Mouse (Mus musculus) kidney, postnatal 36 days (tissue): Measurements from ENCODE around the gene Dapk1.

Source experiments
- DNase-seq, 2 experiments: peaks; one replicate each; pipeline ENCODE4 v3.0.0; 2021 to 2022; ENCODE audit warnings: mixed read lengths in 2 of 2

The Dapk1 gene

GRCm38 (mm10) chr13:60696323-60696722 is 94.6 kb downstream of the Dapk1 start:
- no peak for DNase-seq

DNA sequence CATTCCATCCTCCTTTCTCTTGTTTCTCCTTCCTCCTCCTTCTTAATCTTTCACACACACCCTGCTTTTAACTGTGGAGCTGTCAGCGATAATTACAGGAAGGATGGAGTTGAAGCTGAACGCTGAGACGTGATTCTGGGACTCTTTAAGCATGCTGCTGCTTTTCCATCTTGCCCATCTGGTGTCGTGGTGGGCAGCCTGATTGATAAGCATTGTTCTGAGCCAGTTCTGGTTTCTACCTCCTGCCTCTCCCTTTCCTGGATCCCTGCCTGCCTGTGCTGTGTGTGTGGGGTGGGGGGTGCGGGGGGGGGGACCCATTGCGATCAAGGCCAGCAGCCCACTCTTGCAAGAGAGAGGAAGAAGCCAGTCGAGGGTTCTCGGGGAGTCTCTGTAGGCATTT is 95.0 kb downstream of the Dapk1 start:
- DNase-seq: no peak

GRCm38 (mm10) chr13:60698021-60698420 is 96.3 kb downstream of the Dapk1 start:
- DNase-seq: no peak

DNA sequence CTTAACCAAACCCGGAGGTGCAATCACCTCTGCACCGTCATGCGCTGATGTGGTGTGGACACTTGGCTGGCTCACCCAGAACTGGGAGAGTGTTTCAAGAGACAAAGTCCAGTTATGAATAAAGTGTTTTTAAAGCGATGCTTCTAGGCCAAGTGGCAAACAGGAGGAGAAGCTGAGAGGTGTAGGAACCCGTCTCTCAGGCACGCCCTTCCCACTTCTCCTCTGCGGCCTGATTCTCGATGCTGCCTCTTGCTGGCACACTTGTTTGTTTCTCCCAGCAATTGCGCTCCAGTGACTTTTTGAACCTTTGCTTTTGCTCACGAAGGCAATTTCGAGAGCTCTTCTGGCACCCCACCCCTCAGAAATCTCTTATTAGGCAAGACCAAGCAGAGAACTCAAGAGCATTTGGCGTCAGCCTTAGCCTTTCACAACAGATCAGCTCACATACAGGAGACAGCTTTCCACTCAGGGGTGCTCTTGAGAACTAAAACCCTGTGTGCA is 100.0 kb downstream of the Dapk1 start:
- peak; percentile 73 to 80 for DNase-seq

DNA sequence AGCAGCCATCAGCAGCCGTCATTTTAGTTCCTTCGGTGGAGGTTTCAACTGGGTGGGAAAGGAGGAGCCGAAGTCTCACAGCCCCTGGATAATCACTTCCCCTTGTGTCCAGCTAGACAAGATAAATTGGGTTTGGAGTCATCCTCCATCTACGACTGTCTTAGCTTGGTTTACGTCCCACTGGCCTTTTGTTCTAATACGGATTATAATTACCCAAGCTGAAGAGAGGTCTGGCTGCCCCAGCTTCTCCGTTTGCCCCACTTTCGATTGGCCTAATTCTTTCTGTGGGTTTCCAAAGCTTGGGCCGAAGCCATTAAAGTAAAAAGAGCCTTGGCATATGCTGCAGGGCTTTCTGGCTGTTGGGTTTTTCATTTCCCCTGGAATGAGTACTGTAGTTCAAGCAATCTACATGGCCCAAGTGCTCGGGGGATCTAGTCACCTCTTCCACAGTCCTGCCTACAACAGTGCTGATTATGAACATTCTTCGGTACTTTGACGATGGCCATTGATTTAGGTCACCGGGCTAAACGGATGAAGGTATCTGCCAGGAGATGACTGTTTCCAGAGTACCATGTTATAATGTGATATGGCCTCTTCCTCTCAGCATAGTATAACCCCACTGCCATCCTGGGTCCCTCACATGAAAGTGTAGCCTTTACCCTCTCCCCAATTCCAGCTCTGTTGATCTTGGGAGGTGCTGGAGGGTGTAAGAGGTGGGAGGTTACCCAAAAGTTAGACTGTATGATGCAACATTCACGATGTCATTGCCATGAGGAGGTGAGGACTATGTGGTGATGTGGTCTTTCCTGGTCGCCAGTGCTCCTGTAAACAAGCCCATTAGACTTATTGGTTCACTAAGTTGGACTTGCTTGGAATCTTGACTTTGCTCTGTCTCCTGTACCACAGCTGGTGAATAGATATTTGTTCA is 106.1 kb downstream of the Dapk1 start:
- DNase-seq: peak in 1 of 2 experiments; percentile 44

DNA sequence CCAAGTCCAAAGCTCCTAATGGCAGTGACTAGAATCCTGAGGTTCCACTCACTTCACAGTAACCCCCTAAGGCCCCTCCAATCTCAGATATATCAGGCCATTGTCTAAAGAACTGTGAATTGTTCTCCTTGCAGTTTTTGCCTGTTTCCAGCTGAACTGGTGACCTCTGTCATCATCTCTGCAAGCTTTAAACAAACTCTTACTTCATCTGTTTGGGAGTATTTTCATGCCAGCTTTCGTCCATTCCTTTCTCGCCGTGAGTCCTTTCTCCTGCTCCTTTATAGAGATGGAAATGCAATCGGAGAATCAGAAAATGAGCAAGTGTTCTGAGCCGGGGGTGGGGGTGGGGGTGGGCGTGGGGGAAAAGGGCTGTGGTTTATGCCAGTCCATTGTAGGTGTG is 107.4 kb downstream of the Dapk1 start:
- no peak for DNase-seq

- no peak for DNase-seq
Observed at GRCm38 (mm10) chr13:60710963-60711362, 109.2 kb downstream of the Dapk1 start.

DNA sequence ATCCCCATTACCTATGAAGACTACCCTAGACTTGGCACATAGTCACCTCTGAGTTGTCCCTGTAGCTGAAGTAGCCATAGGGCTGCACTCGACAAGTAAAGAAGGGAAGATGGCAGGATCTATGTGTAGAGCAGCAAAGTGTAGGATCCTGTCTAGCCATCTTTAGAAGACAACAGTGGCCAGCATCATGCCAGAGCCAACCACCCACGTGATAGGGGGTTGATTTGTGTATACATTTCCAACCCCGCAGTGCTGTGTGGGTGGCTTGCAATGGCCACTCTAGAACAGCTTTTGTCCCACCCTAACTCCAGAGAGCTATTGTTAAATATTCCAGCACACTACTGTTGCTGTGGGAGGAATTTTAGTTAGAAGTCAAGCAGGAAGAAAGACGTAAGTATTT is 111.8 kb downstream of the Dapk1 start:
- DNase-seq: no peak

DNA sequence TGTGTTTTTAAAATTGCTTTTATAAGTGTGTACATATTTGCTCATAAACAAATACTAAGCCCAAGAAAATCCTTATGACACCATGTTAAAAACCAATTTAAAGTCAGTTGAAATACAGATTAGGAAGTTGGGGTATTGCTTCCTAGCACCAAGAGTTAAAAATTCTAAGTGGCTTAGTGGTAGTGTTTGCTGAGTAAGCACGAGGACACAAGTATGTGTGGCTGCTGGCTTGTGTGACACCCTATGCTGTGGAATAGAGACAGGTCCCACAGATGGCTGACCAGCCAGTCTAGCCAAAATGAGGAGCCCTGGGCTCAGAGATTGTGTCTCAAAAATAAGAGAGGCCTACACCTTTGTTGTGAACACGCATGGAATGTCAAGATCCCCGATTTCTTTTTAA is 114.4 kb downstream of the Dapk1 start:
- DNase-seq: no peak

- DNase-seq: no peak
Observed at GRCm38 (mm10) chr13:60717421-60717820, 115.7 kb downstream of the Dapk1 start.

DNA sequence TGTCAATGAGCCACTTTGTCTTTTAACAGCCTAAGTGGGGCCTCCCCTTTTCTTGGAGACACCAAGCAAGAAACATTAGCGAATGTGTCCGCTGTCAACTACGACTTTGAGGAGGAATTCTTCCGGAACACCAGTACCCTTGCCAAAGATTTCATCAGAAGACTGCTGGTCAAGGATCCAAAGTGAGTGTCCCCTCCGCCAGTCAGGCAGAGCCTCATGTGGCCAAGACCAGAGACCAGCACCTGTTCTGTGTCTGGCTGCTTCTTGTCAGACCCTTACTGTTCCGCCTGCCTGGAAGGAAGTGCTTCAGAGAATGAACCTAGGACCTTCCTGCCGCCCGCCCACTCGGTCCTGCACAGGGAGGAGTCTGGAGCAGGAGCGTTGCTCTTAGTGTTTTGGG is 117.8 kb downstream of the Dapk1 start:
- DNase-seq: no peak

DNA sequence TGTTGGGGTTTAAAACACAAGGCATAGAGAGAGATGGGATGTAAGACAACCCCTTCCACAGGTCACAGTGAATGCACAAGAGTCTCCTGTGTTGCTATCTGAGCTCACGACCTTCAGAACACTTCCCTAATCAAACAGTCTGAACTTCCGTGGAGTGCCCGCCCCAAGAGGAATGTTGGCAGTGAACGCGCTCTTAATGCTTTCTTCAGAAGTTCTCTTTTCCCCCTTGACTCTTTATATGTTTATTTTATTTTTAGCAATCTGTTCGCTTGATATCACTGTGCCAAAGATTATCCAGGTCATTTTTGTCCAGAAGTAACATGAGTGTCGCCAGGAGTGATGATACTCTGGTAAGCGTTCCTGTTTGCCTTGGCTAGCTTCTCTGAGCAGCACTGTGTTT is 121.0 kb downstream of the Dapk1 start:
- no peak for DNase-seq

DNA sequence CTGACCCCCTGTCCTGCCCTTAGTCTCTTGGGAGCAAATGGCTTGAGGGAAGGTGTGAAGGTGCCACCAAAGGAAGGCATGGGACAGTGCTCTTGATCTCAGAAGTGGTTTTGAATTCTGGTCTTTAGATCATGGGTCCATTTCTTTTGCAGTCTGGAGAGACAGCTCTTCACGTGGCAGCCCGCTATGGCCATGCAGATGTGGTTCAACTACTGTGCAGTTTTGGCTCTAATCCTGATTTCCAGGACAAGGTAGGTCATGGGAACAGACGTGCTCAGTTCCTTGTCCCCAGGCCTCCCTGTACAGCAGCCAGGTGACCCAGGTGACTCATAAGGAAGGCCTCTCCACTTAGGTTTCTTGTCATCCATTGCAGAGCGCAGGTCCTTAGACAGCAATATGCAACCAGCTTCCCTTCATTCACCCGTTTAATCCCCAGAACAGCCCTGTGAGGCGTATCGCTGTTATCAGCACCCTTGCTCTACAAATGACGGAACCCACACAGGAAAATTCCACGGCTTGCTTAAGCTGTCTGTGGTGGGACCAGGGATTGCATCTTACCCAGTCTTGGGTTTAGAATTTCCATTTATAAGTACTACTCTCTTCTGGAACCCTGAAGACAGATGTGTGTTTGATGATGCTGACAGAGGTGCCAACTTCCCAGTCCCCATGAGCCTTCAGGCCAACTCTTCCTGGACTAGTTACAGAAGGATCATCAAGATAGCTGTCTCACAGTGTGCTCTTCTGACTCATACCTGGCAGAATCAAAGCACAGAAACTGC is 126.7 kb downstream of the Dapk1 start:
- no peak for DNase-seq

DNA sequence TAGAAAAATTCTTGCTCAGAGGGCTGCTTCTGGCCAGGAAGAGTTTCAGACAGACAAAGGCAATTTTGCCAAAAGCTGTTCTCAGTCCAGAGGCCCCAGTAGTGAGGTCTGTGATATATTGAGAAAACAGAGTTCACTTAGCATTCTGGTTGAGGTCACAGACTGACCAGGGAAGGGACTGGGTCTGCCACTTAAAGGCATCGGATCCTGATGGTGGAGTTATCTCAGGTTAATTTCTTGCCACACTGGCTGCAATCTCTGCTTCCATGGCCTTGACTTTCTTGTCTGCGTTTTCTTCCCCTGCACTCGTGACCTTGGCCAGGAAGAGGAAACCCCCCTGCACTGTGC is 127.3 kb downstream of the Dapk1 start:
- no peak for DNase-seq

DNA sequence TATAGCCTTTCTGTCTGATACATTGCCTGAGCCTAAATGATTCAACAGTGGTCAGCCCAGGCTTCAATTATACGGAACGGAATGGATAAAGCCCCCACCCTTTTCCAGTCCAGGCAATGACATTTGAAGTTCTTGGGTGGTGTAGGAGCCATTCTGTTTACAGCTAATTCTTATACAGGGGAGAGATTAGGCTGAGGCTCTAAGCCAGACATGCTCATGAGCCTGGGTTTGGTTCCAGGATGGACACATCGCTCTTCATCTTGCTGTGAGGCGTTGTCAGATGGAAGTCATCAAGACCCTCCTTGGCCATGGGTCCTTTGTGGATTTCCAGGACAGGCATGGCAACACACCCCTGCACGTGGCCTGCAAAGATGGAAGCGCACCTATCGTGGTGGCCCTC is 128.8 kb downstream of the Dapk1 start:
- no peak for DNase-seq

DNA sequence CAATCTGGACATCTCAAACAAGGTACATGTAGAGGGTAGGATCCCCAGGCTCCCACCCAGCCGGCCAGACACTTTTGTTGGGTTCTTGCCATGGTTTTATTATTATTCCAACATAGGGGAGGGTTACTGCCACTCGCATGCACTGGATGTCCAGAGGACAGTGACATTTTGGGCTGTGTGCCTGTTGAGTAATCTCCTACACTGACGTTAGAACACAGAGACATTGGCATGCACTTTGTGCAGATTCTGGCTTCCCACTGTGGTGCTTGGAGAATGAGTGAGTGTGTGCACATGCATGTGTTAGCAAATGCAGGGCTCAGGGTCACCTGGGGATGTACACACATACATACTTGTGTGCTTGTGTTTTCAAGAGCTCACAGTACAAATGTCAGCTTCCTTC is 129.3 kb downstream of the Dapk1 start:
- no peak for DNase-seq

DNA sequence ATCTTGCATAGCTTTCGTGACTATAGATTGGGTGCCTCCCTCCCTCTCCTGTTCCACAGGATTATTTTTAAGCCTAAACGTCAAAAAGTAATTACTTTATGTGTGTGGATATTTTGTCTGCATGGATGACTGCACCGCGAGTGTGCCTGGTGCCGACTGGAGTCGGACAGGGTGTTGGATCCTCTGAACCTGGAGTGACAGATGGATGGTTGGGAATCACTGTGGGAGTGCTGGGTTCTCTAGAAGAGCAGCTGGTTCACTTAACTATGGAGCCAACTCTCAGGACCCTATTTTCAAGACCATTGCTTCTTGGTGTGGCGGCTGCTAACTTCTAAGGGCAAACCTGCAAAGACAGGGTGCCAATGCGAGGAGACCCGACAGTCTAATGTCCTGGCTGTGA is 133.6 kb downstream of the Dapk1 start:
- peak in 1 of 2 experiments; percentile 31 for DNase-seq

- DNase-seq: peak; percentile 73 to 92
Observed at GRCm38 (mm10) chr13:60736421-60737105, 134.8 kb downstream of the Dapk1 start.

DNA sequence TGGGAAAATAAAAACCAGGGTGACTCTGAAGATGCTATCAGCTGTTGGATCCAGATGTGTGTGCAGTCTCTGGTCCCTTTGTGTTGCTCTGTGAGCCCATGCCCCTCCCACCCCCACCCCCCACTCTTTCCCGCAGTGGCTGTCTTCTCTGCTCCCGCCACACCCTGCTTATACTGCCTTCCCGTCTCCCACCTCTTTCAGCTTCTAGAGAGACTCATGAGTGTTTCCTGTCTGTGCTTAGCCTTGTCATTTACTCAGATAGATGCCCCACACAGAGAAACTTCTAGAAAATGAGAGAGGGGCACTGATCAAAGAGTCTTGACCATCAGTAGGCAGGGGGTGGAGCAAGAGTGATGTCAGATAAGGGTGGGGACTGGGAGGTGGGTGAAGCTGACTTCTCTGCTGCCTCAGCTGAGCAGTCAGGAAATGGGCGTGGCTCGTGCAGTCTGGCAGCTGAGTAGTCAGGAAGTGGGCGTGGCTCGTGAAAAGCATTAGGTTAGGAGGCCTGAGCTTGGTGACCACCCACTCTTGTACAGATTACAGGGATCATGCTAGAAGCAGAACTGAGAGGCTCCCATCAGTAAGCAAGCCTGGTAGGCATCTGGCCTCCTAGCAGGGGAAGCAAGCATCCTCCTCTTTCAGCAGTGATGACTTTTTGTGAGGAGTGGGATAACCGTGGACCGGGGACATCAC is 136.0 kb downstream of the Dapk1 start:
- DNase-seq: peak; percentile 90 to 94

DNA sequence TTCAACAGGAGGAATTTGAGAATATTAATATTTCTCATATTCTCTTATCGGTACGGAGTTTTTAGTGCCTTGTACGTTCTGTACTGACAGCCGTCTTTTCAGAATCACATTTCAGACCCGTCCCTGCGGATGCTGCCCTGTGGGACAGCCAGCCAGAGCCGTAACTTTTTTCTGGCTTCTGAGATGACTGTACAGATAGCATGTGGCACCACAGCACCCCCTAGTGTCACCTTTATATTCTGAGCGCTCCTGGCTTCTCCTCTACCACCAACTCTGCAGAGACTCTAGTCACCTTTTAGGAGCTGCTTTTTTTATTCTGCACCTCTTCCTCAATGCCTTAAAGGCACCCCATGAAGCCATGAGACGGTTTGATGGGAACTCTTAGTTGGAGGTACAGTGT is 136.7 kb downstream of the Dapk1 start:
- peak; percentile 87 to 89 for DNase-seq

GRCm38 (mm10) chr13:60740248-60740647 is 138.5 kb downstream of the Dapk1 start:
- peak in 1 of 2 experiments; percentile 22 for DNase-seq

- DNase-seq: no peak
Observed at GRCm38 (mm10) chr13:60742611-60743010, 140.9 kb downstream of the Dapk1 start.
